Mouse (Mus musculus) forebrain, embryonic 12.5 days (tissue): ENCODE results near the gene Utrn. TPM values are rescaled to one million over a fixed set of nuclear protein-coding genes. Genes with fewer than 3 reads are reported as not detected.
A peak's percentile ranks its signal among the peaks of the same experiment; 100 is the strongest.

Source experiments
- ATAC-seq: fragments of 200-750 bp; cut with Nextera tagmentation; 2 replicates; pipeline ENCODE4 v1.8.0; 2017; ENCODE audit warnings: moderate TSS enrichment; ENCODE audit not compliant: low FRiP score
- H3K27ac ChIP-seq: fragments of 300-500 bp; sonication (generic); 2 replicates; pipeline ENCODE4 v1.5.1; 2016; ENCODE audit warnings: mild to moderate bottlenecking
- H3K27me3 ChIP-seq: fragments of 300-500 bp; sonication (generic); 2 replicates; pipeline ENCODE4 v1.6.1; 2016; ENCODE audit warnings: mild to moderate bottlenecking
- H3K36me3 ChIP-seq: fragments of 300-500 bp; sonication (generic); replicated peaks from 2 replicates; pipeline ENCODE4 v1.6.1; 2016; ENCODE audit warnings: mild to moderate bottlenecking
- H3K4me1 ChIP-seq: fragments of 300-500 bp; sonication (generic); 2 replicates; pipeline ENCODE4 v1.6.1; 2016
- H3K4me2 ChIP-seq: fragments of 300-500 bp; sonication (generic); 2 replicates; pipeline ENCODE4 v1.6.1; 2016; ENCODE audit warnings: mild to moderate bottlenecking, moderate library complexity
- H3K4me3 ChIP-seq: fragments of 300-500 bp; sonication (generic); replicated peaks from 2 replicates; pipeline ENCODE4 v1.5.1; 2016; ENCODE audit warnings: mild to moderate bottlenecking
- H3K9ac ChIP-seq: fragments of 300-500 bp; sonication (generic); 2 replicates; pipeline ENCODE4 v1.6.1; 2016; ENCODE audit warnings: mild to moderate bottlenecking
- H3K9me3 ChIP-seq: fragments of 300-500 bp; sonication (generic); 2 replicates; pipeline ENCODE4 v1.6.1; 2016
- WGBS: fragments of 180-500 bp; shearing (Covaris S2); methylation state at CpG from one replicate; pipeline ENCODE4 v1.1.7; 2016; 5-methylcytosine and 5-hydroxymethylcytosine counted together
- polyA plus RNA-seq: library from polyadenylated mRNA; unstranded; fragments of >200 nt; fragmentation: Nextera tagmentation; extraction: Ambion mirVana; gene quantifications from 2 replicates; pipeline ENCODE4 v1.2.1, GENCODE M21; 2016

The Utrn gene
- polyA plus RNA-seq, 1 experiment from 2014 or later: 34.3 TPM

DNA sequence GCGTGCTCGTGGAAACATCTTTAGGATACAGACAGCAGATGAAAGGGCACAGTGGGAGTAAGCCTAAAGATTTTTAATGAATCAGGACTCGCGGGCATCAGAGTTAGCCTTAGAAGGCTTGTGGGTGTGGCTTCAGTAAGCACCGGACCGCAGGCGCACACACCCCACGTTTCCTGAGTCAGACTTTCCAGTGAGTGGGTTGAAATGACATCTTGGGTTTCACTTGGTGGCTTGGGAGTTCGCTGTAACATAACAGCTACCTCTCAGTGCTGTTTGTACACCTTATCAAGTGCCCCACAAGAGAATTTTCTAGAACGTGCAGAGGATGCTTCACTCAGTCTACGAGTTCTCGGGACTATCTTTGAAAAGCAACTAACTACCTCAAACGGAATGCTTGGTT, 19.2 kb upstream of the Utrn start:
- H3K4me3 ChIP-seq: no peak overlapping the region
- H3K9ac ChIP-seq: no peak overlapping the region
- ATAC-seq: no peak
- H3K27ac ChIP-seq: no peak overlapping the region
- no peak overlapping the region for H3K4me2 ChIP-seq
- H3K9me3 ChIP-seq: no peaks in the 10 kb centered on the region
- no peaks in the 10 kb centered on the region for H3K36me3 ChIP-seq
- no peaks in the 10 kb centered on the region for H3K27me3 ChIP-seq
- H3K4me1 ChIP-seq: no peaks in the 10 kb centered on the region
- 78% methylated on average over 13 of the region's 13 CpGs for WGBS

DNA sequence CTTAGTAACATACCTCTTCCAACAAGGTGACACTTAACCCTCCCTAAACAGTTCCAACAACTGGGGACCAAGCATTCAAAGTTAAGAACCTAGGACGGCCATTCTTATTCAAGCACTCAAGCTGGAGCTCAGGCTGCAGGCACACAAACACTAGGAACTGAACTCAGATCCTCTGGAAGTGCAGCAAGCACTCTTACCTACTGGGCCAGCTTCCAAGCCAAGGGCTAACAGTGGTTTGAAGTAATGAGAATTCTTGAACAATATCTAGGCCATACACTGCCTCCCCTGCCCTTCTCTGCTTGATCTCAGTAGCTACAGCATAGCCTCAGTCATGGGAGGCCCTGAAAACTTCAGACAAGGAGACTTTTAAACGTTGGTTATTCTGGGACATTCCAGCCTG, 18.6 kb upstream of the Utrn start:
- Histone ChIP-seq H3K9me3 (no peaks in the 10 kb centered on the region), H3K4me3 (no peak overlapping the region), H3K4me1 (no peaks in the 10 kb centered on the region), H3K27ac (no peak overlapping the region), H3K36me3 (no peaks in the 10 kb centered on the region), H3K27me3 (no peaks in the 10 kb centered on the region), H3K4me2 (no peak overlapping the region), H3K9ac (no peak overlapping the region)
- ATAC-seq: no peak
- 68% methylated on average over 2 of the region's 2 CpGs for WGBS

DNA sequence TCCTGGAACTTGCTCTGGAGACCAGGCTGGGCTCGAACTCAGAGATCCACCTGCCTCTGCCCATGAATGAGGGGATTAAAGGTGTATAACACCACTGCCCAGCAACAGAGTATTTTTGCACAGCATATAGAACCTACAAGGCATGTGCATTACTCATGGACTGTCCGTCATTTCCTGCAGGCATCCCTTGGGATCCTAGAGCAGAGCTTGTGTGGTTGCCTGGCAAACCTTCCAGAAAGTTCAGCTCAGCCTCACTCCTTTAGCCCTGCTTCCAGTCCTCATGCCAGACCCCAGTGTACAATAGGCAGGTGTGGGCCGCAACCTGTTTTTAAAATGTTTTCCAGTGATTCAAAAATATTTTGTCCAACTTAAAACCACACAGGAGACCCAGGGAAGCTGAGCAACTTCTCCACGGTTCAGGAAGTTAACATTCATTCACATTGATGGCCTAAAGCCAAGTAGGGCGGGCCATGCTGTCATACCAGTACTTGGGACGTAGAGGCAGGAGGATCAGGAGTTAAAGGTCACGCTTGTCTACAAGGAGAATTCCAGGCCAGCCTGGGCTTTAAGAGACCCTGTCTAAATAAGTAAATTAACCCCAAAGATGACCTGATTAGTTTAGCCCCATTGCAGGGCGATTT, 15.3 kb upstream of the Utrn start:
- Histone ChIP-seq H3K9me3 (no peaks in the 10 kb centered on the region), H3K4me3 (no peak overlapping the region), H3K36me3 (no peaks in the 10 kb centered on the region), H3K9ac (no peak overlapping the region), H3K27ac (no peak overlapping the region), H3K27me3 (no peaks in the 10 kb centered on the region), H3K4me1 (peaks cover 3% of the 10 kb centered on the region), H3K4me2 (no peak overlapping the region)
- WGBS: 71% methylated on average over 8 of the region's 8 CpGs
- ATAC-seq: no peak

DNA sequence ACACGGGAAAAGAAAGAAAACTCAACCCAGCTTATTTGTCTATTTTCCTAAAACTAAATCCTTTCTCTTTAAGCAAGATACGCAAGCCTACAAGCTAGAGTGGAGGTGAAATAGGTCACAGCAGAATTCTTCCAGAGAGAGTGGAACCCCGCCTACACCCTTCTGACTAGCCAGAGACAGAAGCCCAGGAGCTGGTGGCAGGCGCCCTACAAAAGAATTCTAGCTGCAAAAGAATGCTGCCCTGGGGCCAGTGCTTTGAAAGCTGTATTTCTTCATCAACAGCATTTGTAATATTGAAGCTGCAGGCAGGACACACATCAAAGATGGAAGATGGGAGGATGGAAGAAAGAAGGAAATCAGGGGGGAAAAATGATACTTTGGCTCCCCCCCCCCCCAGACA, 12.7 kb upstream of the Utrn start:
- H3K9ac ChIP-seq: no peak overlapping the region
- ATAC-seq: no peak
- H3K27me3 ChIP-seq: peaks cover 3% of the 10 kb centered on the region; the same call in 1 of the 2 replicates
- no peak overlapping the region for H3K27ac ChIP-seq
- 84% methylated on average over 4 of the region's 4 CpGs for WGBS
- H3K4me1 ChIP-seq: peaks cover 12% of the 10 kb centered on the region
- no peak overlapping the region for H3K4me3 ChIP-seq
- H3K9me3 ChIP-seq: no peaks in the 10 kb centered on the region
- H3K4me2 ChIP-seq: no peak overlapping the region
- H3K36me3 ChIP-seq: no peaks in the 10 kb centered on the region

DNA sequence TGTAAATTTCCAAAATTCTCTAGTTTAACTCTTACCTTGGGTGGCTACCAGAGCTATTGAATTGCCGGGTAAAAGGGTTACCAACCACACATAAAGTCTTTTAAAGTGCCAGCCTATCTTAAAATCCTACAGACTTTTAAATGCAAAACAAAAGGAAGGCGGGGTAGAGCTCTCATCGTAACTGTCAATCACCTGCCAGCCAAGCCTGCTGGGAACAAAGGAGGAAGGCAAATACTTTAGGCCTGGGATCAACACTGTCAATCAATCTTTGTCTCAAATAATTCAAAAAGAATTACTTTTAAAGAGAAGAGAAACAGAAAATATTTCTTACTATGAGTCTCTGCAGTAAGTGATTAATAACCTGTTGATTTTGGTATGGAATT, 10.1 kb upstream of the Utrn start:
- H3K27ac ChIP-seq: no peak overlapping the region
- H3K4me3 ChIP-seq: no peak overlapping the region
- H3K9ac ChIP-seq: no peak overlapping the region
- no peaks in the 10 kb centered on the region for H3K36me3 ChIP-seq
- peaks cover 12% of the 10 kb centered on the region for H3K4me1 ChIP-seq
- 5% methylated on average over 3 of the region's 3 CpGs for WGBS
- peak overlapping the region; percentile 38; the same call in 1 of the 2 replicates for H3K4me2 ChIP-seq
- ATAC-seq: peak; percentile 63; the same call in 1 of the 2 replicates
- H3K9me3 ChIP-seq: no peaks in the 10 kb centered on the region
- H3K27me3 ChIP-seq: peaks cover 6% of the 10 kb centered on the region; the same call in 1 of the 2 replicates

DNA sequence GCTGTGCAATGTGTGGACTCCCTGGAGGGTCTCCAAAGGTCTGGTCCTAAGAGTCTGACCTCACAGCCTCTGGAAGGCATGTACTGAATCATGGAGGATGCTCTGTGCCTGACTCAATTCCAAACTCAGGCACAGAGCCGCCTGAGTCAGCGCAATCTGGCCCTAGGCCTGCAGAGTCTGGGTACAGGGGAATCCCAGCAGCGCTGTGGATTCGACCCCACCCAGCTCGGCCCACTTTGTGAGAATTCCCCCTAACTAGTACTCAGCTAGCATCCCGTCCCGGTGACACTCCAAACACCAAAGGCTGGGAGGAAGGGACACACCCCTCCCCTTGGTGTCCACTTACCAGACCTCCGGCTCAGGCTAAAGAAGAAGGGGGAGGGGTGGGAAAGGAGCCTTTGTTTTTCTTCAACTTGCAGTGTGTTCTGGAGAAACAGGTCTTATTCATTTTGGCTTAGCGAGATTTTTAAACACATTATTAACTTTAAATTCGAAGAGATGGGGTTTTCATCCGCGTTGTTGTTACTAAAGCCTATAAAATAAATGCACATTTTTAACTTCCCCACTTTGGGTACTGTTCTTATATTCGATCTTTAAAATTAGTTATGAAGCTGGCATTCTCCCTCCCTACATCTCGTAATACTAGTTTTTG, 9.6 kb upstream of the Utrn start:
- peak overlapping the region; percentile 38 for H3K4me2 ChIP-seq
- no peaks in the 10 kb centered on the region for H3K9me3 ChIP-seq
- no peaks in the 10 kb centered on the region for H3K36me3 ChIP-seq
- 3% methylated on average over 14 of the region's 14 CpGs for WGBS
- H3K27me3 ChIP-seq: peaks cover 6% of the 10 kb centered on the region; the same call in 1 of the 2 replicates
- H3K9ac ChIP-seq: no peak overlapping the region
- H3K27ac ChIP-seq: no peak overlapping the region
- peaks cover 12% of the 10 kb centered on the region for H3K4me1 ChIP-seq
- no peak overlapping the region for H3K4me3 ChIP-seq
- peak; percentile 60 for ATAC-seq

DNA sequence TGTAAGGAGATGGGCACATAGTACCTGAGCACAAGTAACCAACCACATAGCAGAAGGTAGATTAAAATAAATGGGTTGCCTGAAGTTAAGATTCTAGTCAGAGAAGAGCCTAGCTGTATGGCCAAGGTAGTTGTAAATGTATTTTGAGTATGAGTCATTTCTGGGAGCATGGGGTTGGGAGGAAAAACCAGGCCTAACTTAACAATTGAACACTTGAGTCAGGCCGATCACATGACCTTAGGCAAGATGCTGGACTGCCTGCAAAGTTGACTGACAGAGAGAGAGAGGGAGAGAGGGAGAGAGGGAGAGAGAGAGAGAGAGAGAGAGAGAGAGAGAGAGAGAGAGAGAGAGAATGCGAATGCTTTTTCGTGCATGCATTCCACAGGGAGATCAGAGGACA, 7.3 kb upstream of the Utrn start:
- no peaks in the 10 kb centered on the region for H3K9me3 ChIP-seq
- 80% methylated on average over 3 of the region's 3 CpGs for WGBS
- H3K4me1 ChIP-seq: peaks cover 12% of the 10 kb centered on the region
- no peak for ATAC-seq
- no peak overlapping the region for H3K27ac ChIP-seq
- H3K4me2 ChIP-seq: no peak overlapping the region
- peaks cover 6% of the 10 kb centered on the region; the same call in 1 of the 2 replicates for H3K27me3 ChIP-seq
- no peak overlapping the region for H3K4me3 ChIP-seq
- H3K36me3 ChIP-seq: no peaks in the 10 kb centered on the region
- no peak overlapping the region for H3K9ac ChIP-seq

DNA sequence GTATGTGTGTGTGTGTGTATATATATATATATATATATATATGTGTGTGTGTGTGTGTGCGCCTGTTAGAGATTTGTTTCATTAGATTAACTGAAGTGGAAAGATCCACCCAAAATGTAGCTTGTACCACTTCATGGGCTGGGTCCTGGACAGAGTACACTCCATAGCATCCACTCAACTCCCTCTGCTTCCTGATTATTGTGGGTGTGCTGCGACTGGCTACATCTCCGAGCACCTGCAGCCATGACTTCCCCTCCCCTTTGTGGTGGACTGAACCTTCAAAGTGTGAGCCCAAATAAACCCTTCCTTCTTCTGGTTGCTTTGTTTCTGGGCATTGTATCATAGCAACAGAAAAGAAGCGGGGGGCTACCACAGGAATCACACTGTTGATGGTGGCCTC, 6.2 kb upstream of the Utrn start:
- Histone ChIP-seq H3K4me1 (peaks cover 12% of the 10 kb centered on the region), H3K36me3 (no peaks in the 10 kb centered on the region), H3K4me3 (no peak overlapping the region), H3K27ac (no peak overlapping the region), H3K27me3 (peaks cover 6% of the 10 kb centered on the region; the same call in 1 of the 2 replicates), H3K9me3 (no peaks in the 10 kb centered on the region), H3K4me2 (no peak overlapping the region), H3K9ac (no peak overlapping the region)
- WGBS: 95% methylated on average over 4 of the region's 4 CpGs
- no peak for ATAC-seq

DNA sequence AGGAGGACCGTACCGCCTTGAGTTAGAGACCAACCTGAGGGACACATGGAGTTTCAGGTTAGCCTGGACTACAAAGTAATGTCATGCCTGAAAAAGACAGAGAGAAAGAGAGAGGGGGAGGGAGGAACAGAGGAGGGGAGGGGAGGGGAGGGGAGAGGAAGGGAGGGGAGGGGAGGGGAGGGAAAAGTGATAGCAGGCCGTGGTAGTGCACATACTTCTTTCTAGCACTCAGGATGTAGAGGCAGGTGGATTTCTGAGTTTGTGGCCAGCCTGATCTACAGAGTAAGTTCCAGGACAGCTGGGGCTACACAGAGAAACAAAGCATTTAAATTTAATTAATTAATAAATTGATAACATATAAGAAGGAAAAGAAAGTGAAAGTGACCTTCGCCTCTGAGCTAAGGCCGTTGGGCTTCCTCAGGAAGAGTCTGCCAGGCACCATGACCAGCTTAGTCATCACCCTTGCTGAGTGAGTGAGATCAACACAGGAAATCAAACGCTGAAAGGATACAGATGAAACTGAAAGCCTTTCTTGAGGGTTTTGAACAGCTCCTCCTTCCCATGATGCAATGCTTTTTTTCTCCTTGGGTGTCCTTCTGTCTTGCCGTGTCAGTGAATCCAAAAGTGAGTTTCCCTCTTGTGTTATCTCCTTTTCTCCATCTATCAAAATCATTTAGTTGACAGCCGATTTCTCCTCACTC, 5.6 kb upstream of the Utrn start:
- no peak overlapping the region for H3K4me3 ChIP-seq
- WGBS: 81% methylated on average over 8 of the region's 8 CpGs
- ATAC-seq: no peak

DNA sequence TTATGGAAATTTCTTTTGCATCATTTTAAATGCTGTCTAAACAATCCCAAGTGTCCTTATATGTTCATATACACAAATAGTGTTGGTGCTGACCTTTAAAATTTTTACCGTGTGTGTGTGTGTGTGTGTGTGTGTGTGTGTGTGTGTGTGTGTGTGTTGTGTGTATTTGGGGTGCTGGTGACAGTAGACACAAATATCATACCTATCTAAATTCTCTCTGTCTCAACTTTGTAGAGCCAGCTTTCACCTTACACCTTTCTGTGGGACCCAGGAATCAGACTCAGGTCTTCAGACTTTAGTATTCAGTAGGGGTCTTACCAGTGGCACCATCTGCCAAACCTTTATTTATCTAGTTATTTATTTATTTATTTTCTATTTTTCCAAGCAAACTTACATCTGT, 681 bp upstream of the Utrn start:
- peaks cover 7% of the 10 kb centered on the region; the same call in 1 of the 2 replicates for H3K27me3 ChIP-seq
- peaks cover 18% of the 10 kb centered on the region for H3K4me1 ChIP-seq
- H3K9ac ChIP-seq: no peak overlapping the region
- no peaks in the 10 kb centered on the region for H3K9me3 ChIP-seq
- no peak overlapping the region for H3K27ac ChIP-seq
- H3K4me2 ChIP-seq: peak overlapping the region; percentile 97
- H3K4me3 ChIP-seq: peak overlapping the region; percentile 62
- ATAC-seq: no peak
- 44% methylated on average over 1 of the region's 1 CpGs for WGBS
- no peaks in the 10 kb centered on the region for H3K36me3 ChIP-seq

More for the DNA sequence above, 5.6 kb upstream of the Utrn start:
- no peak overlapping the region for H3K27ac ChIP-seq
- H3K9me3 ChIP-seq: no peaks in the 10 kb centered on the region
- no peak overlapping the region for H3K4me2 ChIP-seq
- H3K9ac ChIP-seq: no peak overlapping the region
- H3K27me3 ChIP-seq: peaks cover 6% of the 10 kb centered on the region; the same call in 1 of the 2 replicates
- H3K4me1 ChIP-seq: peaks cover 12% of the 10 kb centered on the region
- H3K36me3 ChIP-seq: no peaks in the 10 kb centered on the region

DNA sequence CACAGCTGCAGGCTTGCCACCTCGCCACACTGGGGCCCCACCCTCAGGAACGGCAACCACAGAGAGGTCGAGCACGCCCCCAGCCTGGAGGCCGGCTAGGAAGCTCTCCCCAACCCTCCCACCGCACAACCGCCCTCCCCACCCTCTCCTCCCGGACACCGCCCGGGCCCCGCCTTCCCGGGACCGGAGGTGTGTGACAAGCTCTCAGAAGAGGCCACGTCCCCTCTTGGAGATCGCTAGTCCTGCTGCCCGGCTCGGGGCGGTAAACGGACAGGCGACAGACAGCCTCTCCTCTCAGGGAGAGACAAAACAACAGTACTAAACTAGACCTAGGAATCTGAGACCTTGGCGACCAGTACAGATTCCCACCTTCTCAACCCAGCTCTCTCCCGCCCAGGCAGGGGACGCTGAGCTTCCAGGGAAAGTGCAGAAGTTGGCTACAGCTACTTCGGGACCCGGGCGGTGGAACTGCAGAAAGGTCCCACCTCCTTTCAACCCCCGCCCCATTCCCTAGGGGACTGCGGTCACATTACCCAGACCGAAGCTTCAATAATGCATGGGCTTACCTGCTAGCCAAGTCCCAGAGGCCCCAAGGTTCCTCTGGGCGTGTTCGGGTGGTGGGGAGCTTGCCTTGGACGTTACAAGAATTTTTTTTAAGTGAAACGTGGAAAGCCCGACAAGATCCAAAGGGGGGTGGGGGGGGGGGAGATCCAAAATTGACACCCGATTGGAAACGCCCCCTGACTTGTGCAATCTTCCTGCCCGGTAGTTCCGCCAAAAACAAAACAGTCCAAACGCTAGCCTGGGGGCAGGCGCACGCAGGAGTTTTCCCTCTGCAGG, 756 bp downstream of the Utrn start:
- no peaks in the 10 kb centered on the region for H3K36me3 ChIP-seq
- no peaks in the 10 kb centered on the region for H3K9me3 ChIP-seq

DNA sequence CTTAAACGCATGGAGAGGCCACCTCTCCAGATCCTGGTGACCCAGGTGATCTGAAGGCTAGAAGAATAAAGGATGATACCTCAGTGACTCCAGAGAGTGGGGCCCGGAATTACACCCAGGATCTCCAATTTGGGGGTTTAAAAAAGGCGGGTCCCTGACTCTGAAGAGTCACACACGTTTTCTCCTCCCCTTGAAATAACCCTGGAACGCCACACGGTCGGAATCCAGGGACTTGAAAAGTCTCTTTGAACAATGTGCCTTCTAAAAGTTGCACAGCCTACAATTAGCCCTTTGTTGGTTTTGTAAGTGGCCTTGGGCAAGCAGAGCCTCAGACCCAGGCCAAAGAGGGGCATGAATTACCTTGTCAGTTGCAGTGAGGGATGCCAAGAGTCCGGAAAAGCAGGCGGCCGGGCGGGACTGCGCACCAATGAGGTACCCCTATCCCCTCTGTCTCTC, 1.4 kb downstream of the Utrn start:
- Histone ChIP-seq H3K27ac (0 out of 2 replicates have a peak overlapping the region, but pooled peaks have one; percentile 72), H3K4me3 (peak overlapping the region; percentile 62), H3K9ac (peak overlapping the region; percentile 65), H3K27me3 (peaks cover 7% of the 10 kb centered on the region; the same call in 1 of the 2 replicates), H3K4me1 (peaks cover 18% of the 10 kb centered on the region), H3K36me3 (no peaks in the 10 kb centered on the region), H3K9me3 (no peaks in the 10 kb centered on the region), H3K4me2 (peak overlapping the region; percentile 97)
- under 1% methylated on average over 12 of the region's 12 CpGs for WGBS
- no peak for ATAC-seq

More for the DNA sequence above, 756 bp downstream of the Utrn start:
- Histone ChIP-seq H3K27ac (peak overlapping the region; percentile 72), H3K4me2 (peak overlapping the region; percentile 97), H3K27me3 (peaks cover 7% of the 10 kb centered on the region; the same call in 1 of the 2 replicates), H3K4me1 (peaks cover 18% of the 10 kb centered on the region), H3K9ac (peak overlapping the region; percentile 65), H3K4me3 (peak overlapping the region; percentile 62)
- under 1% methylated on average over 41 of the region's 41 CpGs for WGBS
- ATAC-seq: peak; percentile 64
